Mouse (Mus musculus) lung, postnatal 10 days (tissue): Measurements from ENCODE around the gene Rbm47.
A peak's percentile ranks its signal among the peaks of the same experiment; 100 is the strongest.
"Not testable (repeated sequence)": the region's sequence is repeated elsewhere in the genome, so short reads cannot be mapped to it uniquely, and the experiment has no call there.

Source experiments
- DNase-seq: peaks from one replicate; pipeline ENCODE4 v3.0.0; 2021

The Rbm47 gene

DNA sequence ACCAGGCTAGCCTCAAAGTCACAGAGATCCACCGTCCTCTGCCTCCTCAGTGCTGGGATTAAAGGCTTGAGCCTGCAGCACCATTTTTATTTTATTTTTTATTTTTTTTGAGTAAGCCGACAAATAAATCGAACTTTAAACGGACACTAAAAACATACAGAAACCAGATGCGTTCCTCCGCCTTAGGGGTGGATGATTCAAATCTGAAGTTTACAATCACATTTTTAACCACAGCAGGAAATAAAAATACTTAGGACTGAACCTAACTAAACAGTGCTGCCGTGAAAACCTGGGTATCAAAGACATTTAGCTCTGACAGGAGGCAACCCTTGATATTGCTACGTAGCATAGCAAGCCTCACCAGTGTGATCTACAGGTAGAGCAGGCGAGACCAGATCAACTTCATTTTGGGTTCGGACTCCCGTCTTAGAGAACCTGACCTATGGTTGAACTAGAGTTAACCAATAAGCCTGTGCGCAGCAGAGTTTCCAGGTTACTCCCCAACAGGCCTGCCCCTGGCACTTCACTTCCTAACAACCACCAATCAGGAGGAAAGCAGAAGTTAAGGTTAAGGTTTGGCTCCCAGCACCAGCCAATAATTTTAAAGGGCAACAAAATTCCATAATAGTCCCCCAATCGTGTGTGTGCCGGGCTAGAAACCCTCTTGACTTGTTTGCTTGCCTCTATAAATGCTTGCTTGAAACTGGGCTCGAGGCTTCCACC is 164.5 kb downstream of the Rbm47 start:
- peak; percentile 15 for DNase-seq

DNA sequence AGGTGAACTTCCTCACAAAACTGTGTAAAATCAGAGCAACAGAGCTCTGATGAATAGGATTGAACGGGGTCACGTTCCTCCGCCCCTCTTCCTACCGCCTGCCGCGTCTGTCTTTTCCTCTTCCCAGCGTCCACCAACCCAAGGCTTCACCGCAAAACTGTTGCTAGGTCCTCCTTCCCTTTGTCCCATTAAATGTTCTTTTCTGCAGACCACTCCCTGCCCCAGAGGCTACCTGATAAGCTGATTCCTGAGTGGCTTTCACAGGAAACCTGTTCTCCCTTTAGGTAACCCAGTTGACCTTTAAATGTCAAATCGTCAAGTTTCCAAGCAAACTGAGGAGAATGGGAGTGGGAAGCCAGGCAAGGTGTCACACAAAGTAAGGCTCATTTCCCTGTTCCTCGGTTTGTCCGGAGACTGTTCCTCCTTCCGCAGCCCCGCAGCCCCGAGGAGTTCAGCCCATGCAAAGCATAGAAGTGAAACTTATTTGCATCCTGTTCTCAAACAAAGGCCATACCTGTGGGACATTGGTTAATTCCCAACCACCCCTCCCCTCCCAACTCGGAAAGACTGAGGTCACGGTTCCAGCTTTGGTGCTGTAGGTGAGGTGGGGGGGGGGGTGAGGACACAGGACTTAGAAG is 167.8 kb downstream of the Rbm47 start:
- no peak for DNase-seq

DNA sequence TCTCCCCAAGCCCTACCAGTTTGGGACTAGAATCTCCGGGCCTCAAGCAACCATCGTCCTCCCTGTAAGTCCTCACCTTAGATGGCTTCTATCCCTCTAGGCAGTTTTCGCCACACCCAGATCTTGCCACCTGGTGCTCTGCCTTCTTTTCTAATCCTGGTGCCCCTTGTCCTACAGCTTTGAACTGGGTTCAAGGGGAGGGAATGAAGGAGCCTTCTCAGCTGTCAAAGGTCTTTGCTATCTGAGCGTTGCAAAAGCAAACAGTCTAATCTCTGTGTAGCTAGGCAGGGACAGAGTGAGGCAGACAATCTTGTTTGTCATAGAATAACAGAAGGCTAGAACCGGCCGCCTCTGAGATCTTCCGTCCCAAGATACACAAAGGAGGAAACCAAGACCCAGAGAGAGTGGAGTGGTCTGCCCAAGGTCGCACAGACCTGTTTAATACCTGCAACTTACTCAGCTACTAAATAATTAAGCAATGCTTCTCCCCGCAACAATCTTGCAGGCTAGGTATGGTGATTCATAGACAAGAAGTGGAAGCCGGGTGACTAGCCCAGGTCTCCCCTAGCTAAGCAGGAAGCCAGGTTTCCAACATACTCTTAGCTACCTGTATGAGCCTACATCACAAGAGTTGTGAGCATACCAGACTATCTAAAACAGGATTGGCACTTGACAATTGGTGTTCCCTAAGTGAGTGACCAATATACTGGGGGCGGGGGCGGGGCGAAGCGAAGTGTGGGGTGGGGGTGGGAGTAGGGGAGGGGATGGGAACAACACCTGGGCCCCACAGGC is 168.6 kb downstream of the Rbm47 start, which contains the start of gene 9130230L23Rik:
Gene 9130230L23Rik (minus strand): TSS at position 152 of the 792 bp plus-strand sequence.
- no peak for DNase-seq

DNA sequence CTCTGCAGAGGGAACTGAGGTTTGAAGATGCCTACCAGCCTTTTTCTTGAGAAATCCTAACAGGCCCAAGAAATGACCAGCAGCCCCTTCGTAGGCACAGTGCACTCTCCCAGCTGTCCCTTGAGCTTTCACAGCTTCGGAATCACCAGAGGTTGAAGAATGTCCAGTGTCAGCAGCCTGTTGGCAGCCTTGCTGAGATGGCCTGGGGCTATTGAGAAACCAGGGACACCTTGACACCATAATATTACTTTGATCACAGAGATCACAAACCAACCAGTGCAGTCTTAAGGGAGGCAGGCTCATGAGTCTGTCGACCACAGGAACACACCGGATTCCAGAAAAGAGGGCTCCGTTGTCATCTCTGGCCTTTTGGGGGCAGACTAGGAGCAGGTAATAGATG is 171.7 kb downstream of the Rbm47 start:
- DNase-seq = no peak

DNA sequence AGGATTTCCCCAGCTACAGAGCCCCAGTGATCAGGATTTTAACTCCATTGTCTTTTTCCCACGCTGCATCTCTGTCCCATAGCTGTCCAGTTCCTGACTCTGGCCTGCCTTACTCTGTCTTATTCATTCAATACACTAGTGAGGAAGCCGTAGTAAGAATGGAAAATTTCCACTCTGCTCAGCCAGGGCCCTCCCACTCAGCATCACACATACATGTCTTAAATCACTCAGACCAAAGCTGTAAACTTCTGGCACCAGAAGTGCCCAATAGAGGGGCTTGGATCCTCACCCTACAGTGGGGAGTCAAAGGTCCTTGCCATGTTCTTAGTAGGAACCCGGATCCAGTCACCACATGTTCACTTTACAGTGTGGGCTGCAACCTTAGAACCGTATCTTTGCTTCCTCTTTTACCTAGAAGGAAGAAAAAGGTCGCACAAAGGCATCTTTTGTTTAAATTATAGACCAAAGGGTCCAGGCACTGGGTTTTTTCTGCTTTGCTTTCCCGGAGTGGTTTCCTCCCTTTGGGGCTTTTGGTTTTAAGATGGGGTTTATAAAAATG is 172.3 kb downstream of the Rbm47 start:
- DNase-seq = no peak

DNA sequence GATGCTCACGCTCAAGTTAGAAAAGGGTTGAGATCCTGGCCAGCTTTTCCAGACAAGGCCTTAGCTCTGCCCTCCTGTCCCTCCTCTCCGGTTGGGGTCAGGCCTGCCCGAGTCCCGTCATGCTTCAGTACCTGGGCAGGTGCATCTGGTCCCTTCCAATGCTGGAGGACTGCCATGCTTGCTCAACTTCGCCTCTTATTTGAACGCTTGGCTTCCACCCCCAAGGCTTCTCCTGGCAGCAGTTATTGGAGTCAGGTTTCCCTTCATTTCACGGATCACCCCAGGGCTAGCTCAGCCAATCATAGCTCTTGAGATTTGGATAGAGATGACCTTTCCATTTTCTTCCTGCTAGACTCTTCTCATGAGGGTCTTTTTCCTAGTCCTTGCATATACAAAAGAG is 172.8 kb downstream of the Rbm47 start:
- peak; percentile 31 for DNase-seq

DNA sequence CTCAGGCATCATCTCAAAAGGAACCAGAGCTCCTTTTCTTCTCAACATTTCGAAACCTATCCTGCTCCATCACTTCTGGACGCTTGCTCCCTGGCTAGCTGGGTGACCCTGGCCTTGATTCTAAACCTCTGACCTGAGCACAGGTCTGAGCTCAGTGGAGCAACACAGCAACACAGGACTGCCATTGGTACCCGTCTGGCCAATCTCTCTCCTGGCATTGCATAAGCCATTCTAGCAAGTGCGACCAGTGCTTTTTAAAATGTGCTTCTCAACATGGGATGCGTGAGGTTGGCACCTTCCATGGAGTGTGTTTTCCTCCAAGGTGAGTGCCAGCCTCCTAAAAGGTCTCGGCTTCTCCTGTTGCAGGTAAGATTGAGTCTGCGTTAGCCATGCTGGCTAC is 173.8 kb downstream of the Rbm47 start:
- DNase-seq = no peak

DNA sequence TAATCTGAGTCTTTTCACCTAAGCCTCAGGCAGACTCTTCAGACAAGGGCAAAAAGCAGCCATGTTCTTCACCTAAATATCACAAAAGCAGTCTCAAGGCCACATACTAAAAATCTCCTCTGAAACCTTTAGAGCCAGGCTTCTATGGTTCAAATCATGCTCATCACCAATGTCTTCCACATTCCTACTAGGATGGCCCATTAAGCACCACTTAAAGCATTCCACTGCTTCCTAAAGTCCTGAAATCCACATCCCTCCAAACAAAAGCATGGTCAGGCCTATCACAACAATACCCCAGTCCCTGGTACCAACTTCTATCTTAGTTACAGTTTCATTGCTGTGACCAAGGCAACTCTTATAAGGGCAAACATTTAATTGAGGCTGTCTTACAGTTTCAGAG is 175.1 kb downstream of the Rbm47 start:
- no peak for DNase-seq

DNA sequence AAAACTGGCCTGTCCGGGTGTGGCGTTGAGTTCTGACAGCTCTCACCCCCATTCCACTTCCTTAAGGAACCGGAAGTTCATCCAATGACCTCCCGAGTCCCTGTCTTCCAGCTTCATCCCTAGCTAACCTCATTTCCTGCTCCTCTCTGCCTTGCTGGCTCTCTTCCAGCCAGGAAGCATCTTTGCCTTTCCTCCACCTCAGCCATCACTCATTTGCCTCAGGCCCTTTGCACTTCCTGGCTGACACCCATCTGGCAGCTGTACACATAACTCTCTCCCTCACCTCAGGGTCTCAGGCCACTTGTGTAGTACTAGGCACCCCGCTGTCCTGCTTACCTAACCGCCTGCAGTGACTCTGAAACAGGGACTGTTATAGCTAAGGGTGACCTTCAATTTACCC is 178.3 kb downstream of the Rbm47 start:
- DNase-seq = no peak

DNA sequence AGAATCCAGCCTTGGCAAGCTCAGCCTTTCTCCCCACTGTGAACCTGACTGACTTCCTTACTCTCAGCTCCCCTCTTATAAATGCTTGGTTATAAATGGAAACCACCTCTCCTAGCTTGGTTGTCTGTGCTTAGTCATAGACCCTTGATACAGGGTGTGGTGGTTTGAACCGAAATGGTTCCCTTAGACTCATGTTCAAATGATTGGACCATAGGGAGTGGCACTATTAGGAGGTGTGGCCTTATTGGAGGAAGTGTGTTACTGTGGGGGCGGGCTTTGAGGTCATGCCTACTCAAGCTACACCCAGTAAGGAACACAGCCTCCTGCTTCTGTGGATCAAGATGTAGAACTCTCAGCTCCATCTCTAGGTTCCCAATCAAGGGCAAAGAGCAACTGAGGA is 181.7 kb downstream of the Rbm47 start:
- DNase-seq = no peak

DNA sequence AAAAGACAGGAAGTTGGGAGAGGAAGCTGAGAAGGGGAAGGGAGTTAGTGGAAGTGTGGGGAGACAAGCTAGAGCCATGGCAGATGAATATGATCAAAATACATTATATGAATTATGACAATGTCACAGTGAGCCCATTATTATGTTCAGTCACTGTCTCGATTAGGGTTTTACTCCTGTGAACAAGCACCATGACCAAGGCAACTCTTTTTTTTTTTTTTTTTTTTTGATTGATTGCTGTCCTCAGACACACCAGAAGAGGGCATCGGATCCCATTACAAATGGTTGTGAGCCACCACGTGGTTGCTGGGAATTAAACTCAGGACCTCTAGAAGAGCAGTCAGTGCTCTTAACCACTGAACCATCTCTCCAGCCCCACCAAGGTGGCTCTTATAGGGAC is 185.9 kb downstream of the Rbm47 start:
- DNase-seq = not testable (repeated sequence)

DNA sequence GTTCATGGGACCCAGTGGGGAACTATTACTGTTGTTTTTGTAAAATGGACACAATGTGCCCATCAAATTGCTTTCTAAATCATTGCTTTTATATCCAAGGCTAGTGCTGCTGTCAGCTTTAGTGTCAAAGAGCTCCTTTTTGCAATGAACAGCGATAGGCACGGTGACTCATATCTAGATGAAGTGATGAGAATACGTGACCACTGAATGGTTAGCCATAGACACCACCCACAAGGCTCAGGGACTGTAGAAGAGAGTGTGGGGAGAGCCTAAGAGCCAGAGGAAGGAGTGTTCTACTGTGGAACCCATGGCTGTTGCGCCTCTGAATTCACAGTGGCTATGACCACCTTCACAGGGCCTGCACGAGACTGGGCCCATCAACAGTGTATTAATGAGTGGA is 186.5 kb downstream of the Rbm47 start:
- DNase-seq = no peak

DNA sequence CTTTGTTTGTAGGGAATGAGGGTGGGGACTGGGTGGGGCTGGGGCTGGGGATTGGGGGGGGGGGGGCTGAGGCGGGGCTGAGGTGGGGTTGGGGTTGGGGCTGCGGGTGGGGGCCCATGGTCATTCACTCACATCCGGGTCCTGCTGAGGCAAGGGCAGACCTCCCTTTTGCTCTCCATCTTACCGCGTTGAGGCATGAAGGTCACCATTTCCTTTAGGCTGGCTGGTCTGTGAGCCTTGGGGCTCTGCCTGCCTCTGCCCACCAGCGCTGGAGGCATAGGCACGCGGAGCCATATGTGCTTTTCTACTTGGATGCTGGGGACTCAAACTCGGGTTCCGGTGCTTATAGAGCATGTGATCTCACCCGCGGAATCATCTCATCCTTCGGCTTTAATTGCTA is 197.2 kb downstream of the Rbm47 start:
- no peak for DNase-seq

DNA sequence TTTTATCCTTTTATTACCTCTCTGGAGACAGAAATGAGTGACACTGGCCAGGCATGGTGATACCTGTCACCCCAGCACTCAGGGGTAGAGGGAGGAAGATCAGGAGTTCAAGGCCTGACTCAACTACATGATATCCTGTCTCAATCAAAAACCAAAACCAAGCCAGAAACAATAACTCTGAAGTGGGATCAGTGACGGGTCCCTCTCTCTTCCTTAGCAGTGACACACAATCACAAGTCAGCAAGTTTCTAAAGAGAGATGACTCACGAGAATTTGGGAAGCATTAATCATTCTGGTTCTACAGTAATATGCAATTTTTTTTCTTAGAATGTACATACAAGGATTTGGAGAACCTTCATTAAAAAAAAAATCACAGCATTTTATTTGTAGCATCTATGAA is 199.7 kb downstream of the Rbm47 start:
- DNase-seq = no peak

DNA sequence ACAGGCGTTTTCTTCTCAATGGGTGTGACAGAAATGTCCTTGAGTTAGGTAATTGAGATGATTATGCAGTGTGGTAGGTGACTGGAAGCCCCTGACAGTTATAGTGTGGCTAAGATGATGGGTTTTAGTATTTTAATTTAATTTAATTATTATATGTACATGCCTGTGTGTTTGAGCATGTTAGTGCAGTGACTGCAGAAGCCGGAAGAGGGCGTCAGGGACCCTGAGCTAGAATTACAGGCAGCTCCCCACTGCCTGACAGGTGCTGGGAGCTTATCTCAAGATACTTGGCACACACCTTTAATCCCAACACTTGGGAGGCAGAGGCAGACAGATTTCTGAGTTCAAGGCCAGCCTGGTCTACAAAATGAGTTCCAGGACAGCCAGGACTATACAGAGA is 204.9 kb downstream of the Rbm47 start:
- DNase-seq = no peak

DNA sequence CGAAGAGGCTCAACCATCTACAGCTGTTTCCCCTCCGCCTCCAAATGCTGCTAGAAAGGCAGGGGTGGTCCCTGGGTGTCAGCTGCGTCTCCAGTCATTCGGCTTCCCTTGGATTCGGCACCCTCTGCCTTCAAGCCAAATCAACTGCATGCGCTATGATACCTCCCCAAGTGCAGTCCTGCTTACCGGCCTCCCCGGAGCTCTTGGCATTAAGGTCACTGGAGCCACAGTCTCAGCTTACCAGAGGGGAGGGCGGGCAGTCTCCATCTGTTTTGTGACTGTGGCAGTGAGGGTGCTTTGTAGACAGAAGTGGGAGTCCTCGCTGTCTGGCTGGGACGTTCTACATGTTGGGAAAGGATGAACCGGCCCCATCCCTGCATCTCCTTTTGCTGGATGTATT is 205.8 kb downstream of the Rbm47 start:
- DNase-seq = no peak
